Comparison of ENCODE assay signal across 8 mouse cellular contexts in genomic region chr12:32245566-32246233, GRCm38 (mm10). TPM values are rescaled to one million over a fixed set of nuclear protein-coding genes. Genes with fewer than 3 reads are reported as not detected.
A peak's percentile ranks its signal among the peaks of the same experiment; 100 is the strongest.
DNase-seq lines count a peak whose midpoint lies in the region; ATAC-seq and TF ChIP-seq lines count a peak whose summit lies in the region.

No protein-coding gene starts in this region.

- no peak for TF ChIP-seq EP300 in liver, postnatal 0 days (IDR thresholded peaks at IDR 0.05; ENCODE audit: low read depth)

- no peaks in the 10 kb centered on the region for H3K9me3 ChIP-seq in embryonic facial prominence, embryonic 14.5 days (ENCODE audit: control insufficient read depth, low read length)
- H3K9me3 ChIP-seq in liver, postnatal 0 days (ENCODE audit: low read length) = no peaks in the 10 kb centered on the region

- H3K27me3 ChIP-seq in embryonic facial prominence, embryonic 14.5 days (replicated peaks; ENCODE audit: control insufficient read depth, insufficient read depth, low read length) = no peaks in the 10 kb centered on the region
- no peaks in the 10 kb centered on the region for H3K27me3 ChIP-seq in liver, postnatal 0 days (ENCODE audit: insufficient read depth, low read length)
- no peaks in the 10 kb centered on the region for H3K27me3 ChIP-seq in splenic B cell, adult 2 months (ENCODE audit: control insufficient read depth, insufficient read depth, low read length, poor library complexity, severe bottlenecking)

- no peak overlapping the region for H3K9ac ChIP-seq in embryonic facial prominence, embryonic 14.5 days (ENCODE audit: low read depth, low read length)
- no peak overlapping the region for H3K9ac ChIP-seq in liver, postnatal 0 days (replicated peaks)

- intact Hi-C loops in left cerebral cortex, postnatal 10 days (cut with DNase I) = loop anchor here (2.0 kb wide), 1 partner anchor 277 kb away; no protein-coding TSS in a partner anchor

- H3K36me3 ChIP-seq in embryonic facial prominence, embryonic 14.5 days (ENCODE audit: control insufficient read depth, insufficient read depth, low read length) = no peaks in the 10 kb centered on the region
- no peaks in the 10 kb centered on the region for H3K36me3 ChIP-seq in liver, postnatal 0 days (replicated peaks; ENCODE audit: insufficient read depth, low read length)
- H3K36me3 ChIP-seq in splenic B cell, adult 2 months (ENCODE audit: control insufficient read depth, insufficient read depth, low read length, poor library complexity, severe bottlenecking) = no peaks in the 10 kb centered on the region

- DNase-seq in adrenal gland, adult 18-20 months (ENCODE audit: low spot score in 2 of 2) = peak; percentile 25 to 38
- DNase-seq in adrenal gland, postnatal 4 days (ENCODE audit: low spot score in 2 of 2) = no peak
- peak; percentile 21 for DNase-seq in left cerebral cortex, adult 11 months (ENCODE audit: low spot score)
- DNase-seq in left cerebral cortex, postnatal 10 days (ENCODE audit: extremely low spot score in 1 of 2, low spot score in 2 of 2) = no peak
- peak; percentile 19 for DNase-seq in adrenal gland, postnatal 25 days
- peak; percentile 29 for DNase-seq in embryonic facial prominence, embryonic 14.5 days (ENCODE audit: low spot score)
- DNase-seq in liver, postnatal 0 days = peak; percentile 47
- DNase-seq in splenic B cell, adult 2 months (ENCODE audit: low read depth, low spot score) = peak; percentile 81

- no peak overlapping the region for H3K27ac ChIP-seq in embryonic facial prominence, embryonic 14.5 days (replicated peaks; ENCODE audit: low read depth, low read length)
- no peak overlapping the region for H3K27ac ChIP-seq in liver, postnatal 0 days (ENCODE audit: low read depth)

- WGBS in embryonic facial prominence, embryonic 14.5 days = 68% methylated on average over 5 of the region's 5 CpGs
- WGBS in liver, postnatal 0 days (ENCODE audit: insufficient replicate concordance) = 56% methylated on average over 5 of the region's 5 CpGs

- ATAC-seq in embryonic facial prominence, embryonic 14.5 days (ENCODE audit: low read depth) = no peak
- no peak for ATAC-seq in liver, postnatal 0 days

- H3K4me2 ChIP-seq in embryonic facial prominence, embryonic 14.5 days (ENCODE audit: low read depth, low read length) = no peak overlapping the region
- H3K4me2 ChIP-seq in liver, postnatal 0 days (ENCODE audit: low read depth, low read length) = no peak overlapping the region

- peak; percentile 81 for TF ChIP-seq CTCF in liver, postnatal 0 days (IDR thresholded peaks at IDR 0.05; ENCODE audit: low read depth)

- H3K4me3 ChIP-seq in embryonic facial prominence, embryonic 14.5 days (ENCODE audit: low read depth, low read length) = no peak overlapping the region
- no peak overlapping the region for H3K4me3 ChIP-seq in liver, postnatal 0 days (ENCODE audit: low read depth, low read length)

- H3K4me1 ChIP-seq in embryonic facial prominence, embryonic 14.5 days (ENCODE audit: control insufficient read depth, insufficient read depth, low read length) = no peaks in the 10 kb centered on the region
- no peaks in the 10 kb centered on the region for H3K4me1 ChIP-seq in liver, postnatal 0 days (ENCODE audit: insufficient read depth)

RNA-seq across cellular contexts. Expression of gene Pik3cg, which starts 37.2 kb away (rescaled TPM):
- 1 to 10 TPM; 1.5 to 2.2 TPM for total RNA-seq in adrenal gland, adult 18-20 months (2021)
- total RNA-seq in adrenal gland, postnatal 4 days (2021) = 1 to 10 TPM; 3.4 to 3.7 TPM
- 1 to 10 TPM; 3.5 to 3.7 TPM for total RNA-seq in left cerebral cortex, postnatal 10 days (2021)
- 1.1 and 2.4 TPM in 2 replicates for total RNA-seq in adrenal gland, postnatal 25 days (2021)
- 4.3 and 4.7 TPM in 2 replicates for polyA plus RNA-seq in embryonic facial prominence, embryonic 14.5 days (2014; fragmentation: Nextera tagmentation; extraction: Ambion mirVana)
- polyA plus RNA-seq in liver, postnatal 0 days (2015; fragmentation: Nextera tagmentation; extraction: Ambion mirVana) = 2.8 and 3.3 TPM in 2 replicates

Comparison
In these comparisons a context has a peak if more than half of its experiments do, and no peak if none do; other contexts are left out.
1. DNase-seq: peak in adrenal gland, adult 18-20 months (2 of 2), left cerebral cortex, adult 11 months (single experiment), adrenal gland, postnatal 25 days (single experiment), embryonic facial prominence, embryonic 14.5 days (single experiment), liver, postnatal 0 days (single experiment) and splenic B cell, adult 2 months (single experiment); none in adrenal gland, postnatal 4 days (0 of 2) and left cerebral cortex, postnatal 10 days (0 of 2).